Mouse (Mus musculus) forebrain, embryonic 11.5 days (tissue): ENCODE measurements at regions not wholly inside any gene's neighbourhood (a gene's known extent, or its start where the extent isn't known, plus 50 kb on each side); places are given as distances from the start of the nearest gene placed in this dataset.
A peak's percentile ranks its signal among the peaks of the same experiment; 100 is the strongest.

Experiments
- ATAC-seq: fragments of 200-750 bp; cut with Nextera tagmentation; replicated peaks from 2 replicates; pipeline ENCODE4 v1.8.0; 2017; ENCODE audit warnings: moderate TSS enrichment; ENCODE audit not compliant: low FRiP score
- DNase-seq: peaks from one replicate; pipeline ENCODE4 v3.0.0-alpha.2; 2017; ENCODE audit warnings: low spot score
- H3K27ac ChIP-seq: fragments of 300-500 bp; sonication (generic); 2 replicates; pipeline ENCODE4 v1.5.1; 2014; ENCODE audit warnings: low read depth, low read length
- H3K27me3 ChIP-seq: fragments of 300-500 bp; sonication (generic); 2 replicates; pipeline ENCODE4 v1.6.1; 2014; ENCODE audit warnings: mild to moderate bottlenecking, low read length, mixed read lengths; ENCODE audit not compliant: control insufficient read depth, insufficient read depth
- H3K36me3 ChIP-seq: fragments of 300-500 bp; sonication (generic); 2 replicates; pipeline ENCODE4 v1.6.1; 2014; ENCODE audit warnings: mild to moderate bottlenecking, low read length, moderate library complexity, mixed read lengths; ENCODE audit not compliant: control insufficient read depth, insufficient read depth
- H3K4me1 ChIP-seq: fragments of 300-500 bp; sonication (generic); replicated peaks from 2 replicates; pipeline ENCODE4 v1.6.1; 2014; ENCODE audit warnings: low read length, mixed read lengths; ENCODE audit not compliant: control insufficient read depth, insufficient read depth
- H3K4me2 ChIP-seq: fragments of 300-500 bp; sonication (generic); 2 replicates; pipeline ENCODE4 v1.6.1; 2014; ENCODE audit warnings: low read depth, mild to moderate bottlenecking, low read length, moderate library complexity, mixed read lengths; ENCODE audit not compliant: severe bottlenecking
- H3K4me3 ChIP-seq: fragments of 300-500 bp; sonication (generic); 2 replicates; pipeline ENCODE4 v1.5.1; 2014; ENCODE audit warnings: low read depth, low read length
- H3K9ac ChIP-seq: fragments of 300-500 bp; sonication (generic); 2 replicates; pipeline ENCODE4 v1.6.1; 2014; ENCODE audit warnings: low read length
- H3K9me3 ChIP-seq: fragments of 300-500 bp; sonication (generic); 2 replicates; pipeline ENCODE4 v1.6.1; 2016; ENCODE audit warnings: low read length, mixed read lengths; ENCODE audit not compliant: control insufficient read depth
- WGBS: fragments of 180-500 bp; shearing (Covaris S2); extraction: QIAGEN DNeasy Blood & Tissue Kit; methylation state at CpG from one replicate; pipeline ENCODE4 v1.1.7; 2014; 5-methylcytosine and 5-hydroxymethylcytosine counted together

DNA sequence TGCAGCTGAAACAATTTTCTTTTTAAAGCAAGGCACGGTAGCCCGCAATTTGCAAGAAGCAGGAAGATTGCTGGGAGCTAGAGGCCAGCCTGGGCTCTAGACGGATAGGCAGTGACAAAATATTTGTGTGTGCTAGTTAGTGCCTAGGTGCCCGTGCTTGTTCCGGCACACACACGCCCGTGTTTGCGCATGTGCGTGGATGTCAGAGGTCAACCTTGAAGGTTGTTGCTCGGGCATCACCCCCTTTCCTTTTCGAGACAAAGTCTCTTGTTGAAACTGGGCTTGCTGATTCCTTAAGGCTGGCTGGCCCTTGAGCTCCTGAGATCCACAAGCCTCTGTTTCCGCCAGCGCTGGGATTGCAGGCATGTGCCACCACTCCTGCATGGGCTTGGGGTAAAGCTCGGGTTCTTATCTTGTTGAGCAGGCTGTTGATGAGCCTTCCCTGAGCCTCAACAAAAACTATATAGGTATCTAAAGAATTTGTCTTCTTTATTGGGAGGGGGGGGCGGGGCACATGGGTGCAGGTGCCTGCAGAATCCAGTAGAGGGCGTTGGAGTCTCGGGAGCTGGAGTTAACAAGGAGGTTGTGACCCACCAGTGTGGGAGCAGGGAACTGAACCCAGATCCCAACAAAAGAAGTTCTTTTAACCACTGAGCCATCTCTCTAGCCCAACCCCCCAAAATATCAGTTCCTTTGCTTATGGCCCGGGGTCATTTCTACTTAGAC, 149.5 kb upstream of the Lhx5 start:
- no peaks in the 10 kb centered on the region for H3K36me3 ChIP-seq
- 33% methylated on average over 18 of the region's 18 CpGs for WGBS
- ATAC-seq (no peak), DNase-seq (no peak)
- H3K27ac ChIP-seq: no peak overlapping the region
- no peak overlapping the region for H3K4me3 ChIP-seq
- H3K9ac ChIP-seq: no peak overlapping the region
- peaks cover 21% of the 10 kb centered on the region; the same call in 1 of the 2 replicates for H3K4me1 ChIP-seq
- H3K9me3 ChIP-seq: no peaks in the 10 kb centered on the region
- no peak overlapping the region for H3K4me2 ChIP-seq
- H3K27me3 ChIP-seq: peaks cover 19% of the 10 kb centered on the region

DNA sequence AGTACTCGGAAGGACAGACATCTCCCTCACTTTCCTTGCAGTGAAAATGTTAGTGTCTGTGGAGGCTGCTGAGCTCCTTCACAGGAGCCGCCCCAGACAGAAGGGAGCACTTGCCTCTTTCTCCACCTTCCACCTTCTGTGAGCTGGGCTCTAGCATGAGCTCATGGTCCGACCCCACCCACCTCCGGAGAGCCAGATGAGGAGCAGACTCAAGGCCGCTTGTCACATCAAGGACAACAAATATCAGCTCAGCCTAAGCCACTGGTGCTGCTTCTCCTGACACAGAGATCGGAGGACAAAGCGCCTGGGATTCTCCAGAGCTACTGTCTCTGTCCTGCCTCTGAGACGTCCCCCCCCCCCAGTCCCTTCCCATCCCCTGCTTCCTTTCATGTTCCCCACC, 146.9 kb upstream of the Lhx5 start:
- no peak overlapping the region for H3K4me3 ChIP-seq
- 63% methylated on average over 8 of the region's 8 CpGs for WGBS
- H3K36me3 ChIP-seq: no peaks in the 10 kb centered on the region
- peaks cover 30% of the 10 kb centered on the region for H3K4me1 ChIP-seq
- H3K9ac ChIP-seq: no peak overlapping the region; the same call in 1 of the 2 replicates
- ATAC-seq (no peak), DNase-seq (no peak)
- 0 out of 2 replicates have a peak, but pooled peaks cover under 1% of the 10 kb centered on the region for H3K9me3 ChIP-seq
- H3K27ac ChIP-seq: peak overlapping the region; percentile 73
- no peak overlapping the region for H3K4me2 ChIP-seq
- H3K27me3 ChIP-seq: peaks cover 18% of the 10 kb centered on the region

DNA sequence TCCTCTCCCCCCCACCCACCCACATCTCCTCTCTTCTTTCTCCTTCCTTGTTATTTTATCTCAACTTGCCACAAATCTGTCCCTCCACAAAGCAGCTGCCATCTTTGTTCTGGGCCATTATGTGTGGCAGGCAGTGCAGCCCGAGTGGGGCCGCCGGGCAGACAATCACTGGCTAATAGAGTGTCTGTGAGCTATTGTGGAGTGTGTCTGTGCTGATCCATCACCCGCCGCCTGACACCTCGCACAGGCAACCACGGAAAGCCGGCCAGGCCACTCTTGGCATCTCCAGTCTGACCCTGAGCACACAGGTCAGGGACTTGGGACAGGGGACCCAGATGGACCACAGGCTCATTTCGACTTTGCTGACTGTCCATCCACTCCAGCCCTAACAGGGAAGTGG, 146.5 kb upstream of the Lhx5 start:
- H3K9ac ChIP-seq: no peak overlapping the region; the same call in none of the 2 replicates
- DNase-seq (no peak), ATAC-seq (no peak; the same call in 1 of the 2 replicates)

DNA sequence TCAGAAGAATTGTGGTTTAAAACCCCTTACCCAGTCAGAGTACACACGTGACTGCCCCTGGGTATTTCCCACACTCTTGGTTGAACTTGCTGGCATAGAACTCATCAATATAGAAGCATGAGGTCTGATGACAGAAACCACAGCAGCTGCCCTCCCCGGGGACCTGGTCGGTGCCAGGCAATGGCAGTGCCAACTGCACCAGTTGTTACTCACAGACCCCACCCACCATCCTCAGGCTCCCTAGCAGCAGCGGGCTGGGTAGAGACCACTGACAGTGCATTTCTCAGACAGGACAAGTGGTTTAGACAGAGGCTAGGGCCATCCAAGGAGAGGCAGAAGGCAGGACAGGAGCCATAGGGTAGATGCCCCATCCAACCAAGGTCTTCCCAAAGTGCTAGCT, 144.7 kb upstream of the Lhx5 start:
- WGBS: 81% methylated on average over 4 of the region's 4 CpGs
- ATAC-seq (no peak), DNase-seq (peak; percentile 47)
- Histone ChIP-seq H3K27me3 (peaks cover 10% of the 10 kb centered on the region), H3K4me1 (peaks cover 18% of the 10 kb centered on the region), H3K9me3 (0 out of 2 replicates have a peak, but pooled peaks cover 2% of the 10 kb centered on the region), H3K4me2 (no peak overlapping the region), H3K27ac (no peak overlapping the region), H3K9ac (no peak overlapping the region), H3K36me3 (no peaks in the 10 kb centered on the region), H3K4me3 (no peak overlapping the region)

More for the DNA sequence above, 146.5 kb upstream of the Lhx5 start:
- Histone ChIP-seq H3K27ac (peak overlapping the region; percentile 73), H3K4me1 (peaks cover 28% of the 10 kb centered on the region), H3K9me3 (0 out of 2 replicates have a peak, but pooled peaks cover 2% of the 10 kb centered on the region), H3K36me3 (no peaks in the 10 kb centered on the region), H3K4me3 (no peak overlapping the region), H3K4me2 (no peak overlapping the region), H3K27me3 (peaks cover 17% of the 10 kb centered on the region)
- WGBS: 22% methylated on average over 9 of the region's 9 CpGs

DNA sequence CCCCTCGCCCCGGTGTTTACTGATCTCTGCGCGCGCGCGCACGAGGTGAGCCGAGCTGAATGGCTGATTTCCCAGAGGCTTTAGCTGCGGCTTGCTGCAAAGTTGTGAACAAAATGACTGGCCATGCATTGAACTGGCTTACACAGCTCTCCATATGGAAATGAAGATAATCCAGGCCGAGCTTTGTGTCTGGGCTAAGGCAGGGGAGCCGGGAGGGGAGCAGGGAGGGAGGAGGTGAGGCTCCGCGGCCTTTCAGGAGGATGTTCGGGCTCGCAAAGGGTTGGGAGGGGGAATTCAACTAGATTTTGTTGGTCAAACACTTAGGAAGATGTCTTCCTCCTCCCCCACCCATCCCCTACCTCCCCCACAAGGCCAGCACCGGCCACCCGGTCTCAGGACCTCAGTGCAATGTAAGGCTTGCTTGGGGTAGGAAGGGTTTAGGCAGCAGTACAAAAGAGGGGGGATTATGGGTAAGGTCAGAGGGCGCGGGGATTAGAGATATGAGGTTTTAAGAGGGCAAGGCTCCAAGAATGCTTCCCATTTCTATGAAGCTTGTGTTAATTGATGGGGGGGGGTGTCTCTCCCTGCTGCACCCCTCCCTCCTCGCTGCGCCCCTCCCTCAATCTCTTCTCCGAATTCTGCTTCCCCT, 143.3 kb upstream of the Lhx5 start:
- Histone ChIP-seq H3K27ac (peak overlapping the region; percentile 54), H3K4me2 (peak overlapping the region; percentile 24; the same call in 1 of the 2 replicates), H3K4me1 (peaks cover 16% of the 10 kb centered on the region), H3K9me3 (0 out of 2 replicates have a peak, but pooled peaks cover 2% of the 10 kb centered on the region), H3K9ac (peak overlapping the region; percentile 37), H3K4me3 (no peak overlapping the region), H3K36me3 (no peaks in the 10 kb centered on the region), H3K27me3 (peaks cover 6% of the 10 kb centered on the region; the same call in 1 of the 2 replicates)
- WGBS: 2% methylated on average over 23 of the region's 23 CpGs
- peak; percentile 78 for DNase-seq
- ATAC-seq: peak; percentile 88

DNA sequence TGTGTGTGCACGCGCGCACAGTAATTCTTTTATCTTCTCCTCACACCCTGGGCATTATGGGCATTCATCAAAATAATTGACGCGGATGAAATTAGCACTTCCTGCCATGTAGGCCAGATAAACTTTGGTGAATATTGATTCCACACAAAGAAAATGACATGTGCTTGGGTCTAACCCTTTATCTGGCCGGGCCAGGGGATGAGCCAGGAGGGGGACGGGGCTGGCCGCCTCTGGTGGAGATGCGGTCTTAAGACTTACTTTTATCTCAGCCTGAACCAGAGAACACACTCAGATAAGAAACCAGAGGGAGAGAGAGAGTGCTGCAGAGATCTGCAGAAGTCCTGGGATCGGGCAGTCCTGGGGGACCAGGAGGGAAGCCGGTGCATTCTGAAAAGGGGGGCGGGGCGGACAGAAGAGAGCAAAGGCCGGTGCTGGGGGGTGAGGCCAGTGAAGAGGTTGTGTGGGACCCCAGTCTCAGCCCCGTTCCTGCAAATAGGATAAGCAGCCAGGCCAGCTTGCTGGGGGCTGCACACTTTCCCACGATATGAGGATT, 136.9 kb upstream of the Lhx5 start:
- Histone ChIP-seq H3K4me1 (peaks cover 10% of the 10 kb centered on the region; the same call in 1 of the 2 replicates), H3K27me3 (peaks cover 5% of the 10 kb centered on the region; the same call in 1 of the 2 replicates), H3K4me3 (no peak overlapping the region), H3K9me3 (0 out of 2 replicates have a peak, but pooled peaks cover 2% of the 10 kb centered on the region), H3K36me3 (no peaks in the 10 kb centered on the region), H3K9ac (no peak overlapping the region; the same call in 1 of the 2 replicates), H3K4me2 (no peak overlapping the region), H3K27ac (no peak overlapping the region)
- no peak for DNase-seq
- ATAC-seq: no peak
- WGBS: 38% methylated on average over 16 of the region's 16 CpGs

DNA sequence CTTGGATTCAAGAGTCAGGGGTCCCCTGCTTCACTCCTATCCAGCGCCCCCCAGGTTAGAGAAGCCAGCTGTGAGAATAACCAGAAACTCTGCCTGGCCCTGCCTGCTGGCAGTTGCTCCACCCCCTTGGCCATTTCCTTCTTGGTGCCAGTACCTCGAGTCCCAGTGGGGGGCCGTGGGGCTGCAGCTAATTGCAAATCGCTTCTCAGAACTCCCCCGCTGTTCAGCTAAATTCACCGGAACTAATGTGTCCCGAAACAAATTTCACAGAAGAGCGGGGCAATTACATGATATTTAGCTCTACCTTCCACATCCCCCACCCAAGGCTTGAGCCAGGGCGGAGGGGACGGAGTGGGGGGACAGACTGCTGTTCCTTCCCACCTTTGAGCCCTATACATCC, 134.3 kb upstream of the Lhx5 start:
- no peak overlapping the region for H3K4me2 ChIP-seq
- ATAC-seq (no peak), DNase-seq (no peak)
- H3K9ac ChIP-seq: no peak overlapping the region
- no peaks in the 10 kb centered on the region for H3K9me3 ChIP-seq
- no peaks in the 10 kb centered on the region for H3K36me3 ChIP-seq
- no peak overlapping the region for H3K4me3 ChIP-seq
- H3K4me1 ChIP-seq: peaks cover 24% of the 10 kb centered on the region
- H3K27me3 ChIP-seq: peaks cover 21% of the 10 kb centered on the region
- WGBS: 2% methylated on average over 10 of the region's 10 CpGs
- no peak overlapping the region for H3K27ac ChIP-seq

DNA sequence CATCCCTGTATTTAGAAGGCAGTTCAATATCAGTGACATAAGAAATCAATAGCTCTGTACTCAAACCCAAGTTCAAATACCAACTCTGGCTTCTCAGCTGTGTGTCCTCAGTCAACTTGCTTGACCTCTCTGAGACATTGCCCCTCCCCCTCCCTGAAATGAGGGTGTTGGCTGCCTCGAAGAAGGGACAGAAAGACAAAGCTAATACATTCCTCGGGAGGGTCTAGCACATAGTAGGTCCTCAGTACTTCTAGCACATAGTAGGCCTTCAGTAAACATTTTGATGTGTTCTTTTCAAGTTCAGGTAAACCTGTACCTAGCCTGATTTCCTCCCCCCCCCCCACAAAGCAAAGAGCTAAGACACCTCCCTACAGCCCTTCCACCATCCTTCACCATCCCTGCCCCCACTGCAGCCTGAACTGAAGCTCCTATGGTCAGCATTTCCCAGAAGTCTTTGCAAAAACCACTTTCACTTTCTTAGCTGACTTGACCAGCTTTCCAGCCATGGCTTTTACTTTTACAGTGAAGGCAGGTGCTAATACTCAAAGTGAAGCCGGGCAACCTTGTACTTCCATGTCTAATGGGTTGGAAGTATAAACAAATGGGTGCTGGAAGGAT, 133.7 kb upstream of the Lhx5 start:
- Histone ChIP-seq H3K27me3 (peaks cover 27% of the 10 kb centered on the region), H3K4me3 (no peak overlapping the region), H3K27ac (no peak overlapping the region), H3K4me1 (peaks cover 29% of the 10 kb centered on the region), H3K9ac (no peak overlapping the region), H3K36me3 (no peaks in the 10 kb centered on the region), H3K4me2 (no peak overlapping the region), H3K9me3 (no peaks in the 10 kb centered on the region)
- DNase-seq (no peak), ATAC-seq (no peak)
- 58% methylated on average over 3 of the region's 3 CpGs for WGBS
